In the genomic region with DNA sequence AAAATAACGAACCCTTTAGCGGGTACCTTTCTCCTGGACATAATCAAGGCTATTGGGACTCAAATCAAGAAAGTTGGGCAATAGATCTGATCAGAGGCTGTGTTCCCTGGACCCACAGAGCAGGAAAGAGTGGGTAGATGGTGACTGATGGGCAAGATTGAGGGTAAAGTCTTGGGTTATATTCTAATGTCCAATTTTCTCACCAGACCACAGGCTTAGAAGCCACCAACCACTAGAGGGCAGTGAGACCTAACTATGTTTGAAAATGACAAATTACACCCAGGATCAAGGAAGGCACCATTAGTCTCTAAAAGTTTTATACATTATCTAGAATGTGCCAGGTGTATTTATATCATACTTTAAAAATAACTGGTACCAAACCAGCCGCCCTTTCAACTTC, we compare ENCODE assay signal across 8 mouse cellular contexts.
DNase-seq lines count a peak whose midpoint lies in the region; ATAC-seq lines count a peak whose summit lies in the region.

No protein-coding gene starts in this region.

- H3K27me3 ChIP-seq in intestine, embryonic 14.5 days (replicated peaks; ENCODE audit: control insufficient read depth, insufficient read depth, low read length), result no peaks in the 10 kb centered on the region
- no peaks in the 10 kb centered on the region for H3K27me3 ChIP-seq in intestine, embryonic 16.5 days (replicated peaks; ENCODE audit: control insufficient read depth, insufficient read depth, low read length)

- intact Hi-C loops in left cerebral cortex, postnatal 4 days (cut with DNase I), result loop anchor here (5.0 kb wide), 1 partner anchor 344 kb away; the partner anchor contains the start of gene Ryr2

- no peak overlapping the region for H3K4me3 ChIP-seq in intestine, embryonic 14.5 days (ENCODE audit: low read depth, low read length)
- H3K4me3 ChIP-seq in intestine, embryonic 16.5 days (ENCODE audit: low read length), result no peak overlapping the region

- H3K9ac ChIP-seq in intestine, embryonic 14.5 days (ENCODE audit: low read length), result no peak overlapping the region
- H3K9ac ChIP-seq in intestine, embryonic 16.5 days (ENCODE audit: low read depth, low read length), result no peak overlapping the region

- H3K27ac ChIP-seq in intestine, embryonic 14.5 days (ENCODE audit: low read depth), result no peak overlapping the region
- no peak overlapping the region for H3K27ac ChIP-seq in intestine, embryonic 16.5 days (ENCODE audit: low read length)

- DNase-seq in intestine, embryonic 14.5 days (ENCODE audit: low spot score), result peak; percentile 58
- DNase-seq in A20 (ENCODE audit: low read depth, low spot score) (peak; percentile 19), R1 (ENCODE audit: low read depth, low spot score) (peak; percentile 50)
- DNase-seq in embryo, embryonic 9.5 days (ENCODE audit: extremely low spot score), result peak; percentile 10
- DNase-seq in left cerebral cortex, postnatal 4 days, result peak; percentile 48
- no peak for DNase-seq in gastrocnemius, postnatal 4 days (ENCODE audit: low spot score in 2 of 2)

- no peaks in the 10 kb centered on the region for H3K4me1 ChIP-seq in intestine, embryonic 14.5 days (replicated peaks; ENCODE audit: control insufficient read depth, insufficient read depth, low read length)
- no peaks in the 10 kb centered on the region for H3K4me1 ChIP-seq in intestine, embryonic 16.5 days (ENCODE audit: control insufficient read depth, insufficient read depth, low read length)

- no peaks in the 10 kb centered on the region for H3K9me3 ChIP-seq in intestine, embryonic 14.5 days (ENCODE audit: control insufficient read depth, low read length)
- no peaks in the 10 kb centered on the region for H3K9me3 ChIP-seq in intestine, embryonic 16.5 days (ENCODE audit: control insufficient read depth, low read length)

- ATAC-seq in intestine, embryonic 14.5 days (replicated peaks; ENCODE audit: low FRiP score, low TSS enrichment, low read depth), result no peak
- no peak for ATAC-seq in intestine, embryonic 16.5 days
- ATAC-seq in erythroid progenitor cell, adult 5-6 weeks (replicated peaks; ENCODE audit: low FRiP score, poor library complexity, severe bottlenecking), result no peak

- H3K36me3 ChIP-seq in intestine, embryonic 14.5 days (ENCODE audit: control insufficient read depth, insufficient read depth, low read length), result no peaks in the 10 kb centered on the region
- H3K36me3 ChIP-seq in intestine, embryonic 16.5 days (ENCODE audit: control insufficient read depth, insufficient read depth, low read length), result no peaks in the 10 kb centered on the region

- no peak overlapping the region for H3K4me2 ChIP-seq in intestine, embryonic 14.5 days (ENCODE audit: low read length)
- H3K4me2 ChIP-seq in intestine, embryonic 16.5 days (ENCODE audit: low read depth, low read length), result no peak overlapping the region

- 58% methylated on average over 3 of the region's 3 CpGs for WGBS in intestine, embryonic 14.5 days
- 60% methylated on average over 3 of the region's 3 CpGs for WGBS in intestine, embryonic 16.5 days

Comparison
In these comparisons a context has a peak if more than half of its experiments do, and no peak if none do; other contexts are left out.
1. DNase-seq: peak in intestine, embryonic 14.5 days (single experiment), A20 (single experiment), R1 (single experiment), embryo, embryonic 9.5 days (single experiment) and left cerebral cortex, postnatal 4 days (single experiment); none in gastrocnemius, postnatal 4 days (0 of 2).